Mouse (Mus musculus): ENCODE measurements at regions not wholly inside any gene's neighbourhood (a gene's known extent, or its start where the extent isn't known, plus 50 kb on each side); places are given as distances from the start of the nearest gene placed in this dataset.
A peak's percentile ranks its signal among the peaks of the same experiment; 100 is the strongest.

- H3K4me3 ChIP-seq (ENCODE audit: low read depth, low read length): no peak overlapping the region
- 84% methylated on average over 5 of the region's 5 CpGs for WGBS
- no peak for DNase-seq
- H3K36me3 ChIP-seq (ENCODE audit: insufficient read depth): no peaks in the 10 kb centered on the region
- ATAC-seq (ENCODE audit: insufficient read depth): no peak
- no peaks in the 10 kb centered on the region; the same call in 1 of the 2 replicates for H3K4me1 ChIP-seq (ENCODE audit: insufficient read depth)
- H3K27me3 ChIP-seq (ENCODE audit: insufficient read depth, low read length): no peaks in the 10 kb centered on the region
- no peak for TF ChIP-seq CTCF (IDR thresholded peaks at IDR 0.05; ENCODE audit: low read depth)
- no peaks in the 10 kb centered on the region for H3K9me3 ChIP-seq (ENCODE audit: low read depth, low read length)
- no peak overlapping the region for H3K9ac ChIP-seq
- no peak overlapping the region for H3K27ac ChIP-seq (ENCODE audit: low read depth)
- H3K4me2 ChIP-seq: no peak overlapping the region
These were observed 399.4 kb downstream of the Vps13c start for GRCm38 (mm10) chr9:68239551-68239950.

- H3K4me2 ChIP-seq: no peak overlapping the region
- WGBS: 65% methylated on average over 16 of the region's 16 CpGs
- ATAC-seq (ENCODE audit: insufficient read depth) (no peak), DNase-seq (no peak)
- no peaks in the 10 kb centered on the region for H3K9me3 ChIP-seq (ENCODE audit: low read depth, low read length)
- TF ChIP-seq CTCF (IDR thresholded peaks at IDR 0.05; ENCODE audit: low read depth): no peak
- H3K36me3 ChIP-seq (ENCODE audit: insufficient read depth): no peaks in the 10 kb centered on the region
- no peak overlapping the region for H3K27ac ChIP-seq (ENCODE audit: low read depth)
- no peak overlapping the region for H3K4me3 ChIP-seq (ENCODE audit: low read depth, low read length)
- H3K9ac ChIP-seq: no peak overlapping the region
- no peaks in the 10 kb centered on the region for H3K4me1 ChIP-seq (ENCODE audit: insufficient read depth)
- H3K27me3 ChIP-seq (ENCODE audit: insufficient read depth, low read length): no peaks in the 10 kb centered on the region
These were observed 403.6 kb upstream of the Rora start for GRCm38 (mm10) chr9:68250011-68250410.

- Histone ChIP-seq H3K4me2 (no peak overlapping the region), H3K36me3 (ENCODE audit: insufficient read depth) (no peaks in the 10 kb centered on the region), H3K4me3 (ENCODE audit: low read depth, low read length) (no peak overlapping the region), H3K4me1 (ENCODE audit: insufficient read depth) (no peaks in the 10 kb centered on the region), H3K9me3 (ENCODE audit: low read depth, low read length) (no peaks in the 10 kb centered on the region), H3K27me3 (ENCODE audit: insufficient read depth, low read length) (no peaks in the 10 kb centered on the region), H3K9ac (no peak overlapping the region), H3K27ac (ENCODE audit: low read depth) (no peak overlapping the region)
- WGBS: 49% methylated on average over 3 of the region's 3 CpGs
- TF ChIP-seq CTCF (IDR thresholded peaks at IDR 0.05; ENCODE audit: low read depth): peak; percentile 53
- ATAC-seq (ENCODE audit: insufficient read depth) (no peak), DNase-seq (no peak)
These were observed 399.4 kb upstream of the Rora start for GRCm38 (mm10) chr9:68254218-68254617.

GRCm38 (mm10) chr9:68268551-68268950, 385.0 kb upstream of the Rora start:
- Histone ChIP-seq H3K4me1 (ENCODE audit: insufficient read depth) (no peaks in the 10 kb centered on the region), H3K36me3 (ENCODE audit: insufficient read depth) (no peaks in the 10 kb centered on the region), H3K4me3 (ENCODE audit: low read depth, low read length) (no peak overlapping the region), H3K27me3 (ENCODE audit: insufficient read depth, low read length) (no peaks in the 10 kb centered on the region), H3K9ac (no peak overlapping the region), H3K9me3 (ENCODE audit: low read depth, low read length) (no peaks in the 10 kb centered on the region), H3K27ac (ENCODE audit: low read depth) (no peak overlapping the region), H3K4me2 (no peak overlapping the region)
- 70% methylated on average over 18 of the region's 18 CpGs for WGBS
- ATAC-seq (ENCODE audit: insufficient read depth) (no peak), DNase-seq (no peak)
- TF ChIP-seq CTCF (IDR thresholded peaks at IDR 0.05; ENCODE audit: low read depth): no peak

GRCm38 (mm10) chr9:68302232-68302925, 351.2 kb upstream of the Rora start:
- Histone ChIP-seq H3K4me1 (ENCODE audit: insufficient read depth) (no peaks in the 10 kb centered on the region), H3K36me3 (ENCODE audit: insufficient read depth) (no peaks in the 10 kb centered on the region), H3K9me3 (ENCODE audit: low read depth, low read length) (no peaks in the 10 kb centered on the region), H3K4me2 (no peak overlapping the region), H3K4me3 (ENCODE audit: low read depth, low read length) (no peak overlapping the region), H3K9ac (no peak overlapping the region), H3K27me3 (ENCODE audit: insufficient read depth, low read length) (no peaks in the 10 kb centered on the region), H3K27ac (ENCODE audit: low read depth) (peak overlapping the region; percentile 39; the same call in 1 of the 2 replicates)
- peak; percentile 63 for DNase-seq
- no peak for ATAC-seq (ENCODE audit: insufficient read depth)
- WGBS: 53% methylated on average over 7 of the region's 7 CpGs
- no peak for TF ChIP-seq CTCF (IDR thresholded peaks at IDR 0.05; ENCODE audit: low read depth)

- ATAC-seq (ENCODE audit: insufficient read depth): no peak
- Histone ChIP-seq H3K4me3 (ENCODE audit: low read depth, low read length) (no peak overlapping the region), H3K4me2 (no peak overlapping the region), H3K9ac (no peak overlapping the region), H3K27me3 (ENCODE audit: insufficient read depth, low read length) (no peaks in the 10 kb centered on the region), H3K4me1 (ENCODE audit: insufficient read depth) (no peaks in the 10 kb centered on the region), H3K9me3 (ENCODE audit: low read depth, low read length) (no peaks in the 10 kb centered on the region), H3K27ac (ENCODE audit: low read depth) (no peak overlapping the region), H3K36me3 (ENCODE audit: insufficient read depth) (no peaks in the 10 kb centered on the region)
- no peak for TF ChIP-seq CTCF (IDR thresholded peaks at IDR 0.05; ENCODE audit: low read depth)
- 64% methylated on average over 3 of the region's 3 CpGs for WGBS
- DNase-seq: no peak
These were observed 322.9 kb upstream of the Rora start for GRCm38 (mm10) chr9:68330721-68331120.

GRCm38 (mm10) chr9:68340921-68341320, 312.7 kb upstream of the Rora start:
- Histone ChIP-seq H3K27me3 (ENCODE audit: insufficient read depth, low read length) (no peaks in the 10 kb centered on the region), H3K9ac (no peak overlapping the region), H3K4me1 (ENCODE audit: insufficient read depth) (no peaks in the 10 kb centered on the region), H3K27ac (ENCODE audit: low read depth) (no peak overlapping the region), H3K4me2 (no peak overlapping the region), H3K9me3 (ENCODE audit: low read depth, low read length) (no peaks in the 10 kb centered on the region), H3K36me3 (ENCODE audit: insufficient read depth) (no peaks in the 10 kb centered on the region), H3K4me3 (ENCODE audit: low read depth, low read length) (no peak overlapping the region)
- TF ChIP-seq CTCF (IDR thresholded peaks at IDR 0.05; ENCODE audit: low read depth): no peak
- ATAC-seq (ENCODE audit: insufficient read depth) (no peak), DNase-seq (no peak)
- WGBS: 39% methylated on average over 3 of the region's 3 CpGs

All from lung, embryonic 14.5 days (tissue).